Mouse (Mus musculus) midbrain, embryonic 14.5 days (tissue): ENCODE results near the gene Nipal1. TPM values are rescaled to one million over a fixed set of nuclear protein-coding genes. Genes with fewer than 3 reads are reported as not detected.

ENCODE experiments used
- ATAC-seq: fragments of 200-750 bp; cut with Nextera tagmentation; 2 replicates; pipeline ENCODE4 v1.8.0; 2017; ENCODE audit warnings: moderate number of reproducible peaks, moderate library complexity; ENCODE audit not compliant: low FRiP score, low TSS enrichment
- DNase-seq: peaks from one replicate; pipeline ENCODE4 v3.0.0-alpha.2; 2015
- H3K27ac ChIP-seq: fragments of 300-500 bp; sonication (generic); replicated peaks from 2 replicates; pipeline ENCODE4 v1.5.1; 2014; ENCODE audit warnings: mild to moderate bottlenecking, low read depth, low read length, moderate library complexity
- H3K27me3 ChIP-seq: fragments of 300-500 bp; sonication (generic); 2 replicates; pipeline ENCODE4 v1.6.1; 2014; ENCODE audit warnings: low read length, control low read depth, mixed read lengths; ENCODE audit not compliant: control insufficient read depth, insufficient read depth
- H3K36me3 ChIP-seq: fragments of 300-500 bp; sonication (generic); 2 replicates; pipeline ENCODE4 v1.6.1; 2014; ENCODE audit warnings: low read length, control low read depth; ENCODE audit not compliant: control insufficient read depth, insufficient read depth
- H3K4me1 ChIP-seq: fragments of 300-500 bp; sonication (generic); 2 replicates; pipeline ENCODE4 v1.6.1; 2014; ENCODE audit warnings: mild to moderate bottlenecking, antibody characterized with exemption, low read length, control low read depth; ENCODE audit not compliant: control insufficient read depth, insufficient read depth
- H3K4me2 ChIP-seq: fragments of 300-500 bp; sonication (generic); 2 replicates; pipeline ENCODE4 v1.6.1; 2014; ENCODE audit warnings: mild to moderate bottlenecking, low read length, moderate library complexity
- H3K4me3 ChIP-seq: fragments of 300-500 bp; sonication (generic); replicated peaks from 2 replicates; pipeline ENCODE4 v1.5.1; 2014; ENCODE audit warnings: low read depth, low read length
- H3K9ac ChIP-seq: fragments of 300-500 bp; sonication (generic); replicated peaks from 2 replicates; pipeline ENCODE4 v1.6.1; 2014; ENCODE audit warnings: mild to moderate bottlenecking, low read length, moderate library complexity
- H3K9me3 ChIP-seq: fragments of 300-500 bp; sonication (generic); 2 replicates; pipeline ENCODE4 v1.6.1; 2016; ENCODE audit warnings: low read length, control low read depth, mixed read lengths; ENCODE audit not compliant: control insufficient read depth
- WGBS: fragments of 180-500 bp; shearing (Covaris S2); extraction: QIAGEN DNeasy Blood & Tissue Kit; methylation state at CpG from one replicate; pipeline ENCODE4 v1.1.7; 2014; 5-methylcytosine and 5-hydroxymethylcytosine counted together
- polyA plus RNA-seq: library from polyadenylated mRNA; unstranded; fragments of >200 nt; fragmentation: Nextera tagmentation; extraction: Ambion mirVana; gene quantifications from 2 replicates; pipeline ENCODE4 v1.2.1, GENCODE M21; 2014

The Nipal1 gene
- polyA plus RNA-seq, 1 experiment from 2014 or later, result 1.6 TPM

DNA sequence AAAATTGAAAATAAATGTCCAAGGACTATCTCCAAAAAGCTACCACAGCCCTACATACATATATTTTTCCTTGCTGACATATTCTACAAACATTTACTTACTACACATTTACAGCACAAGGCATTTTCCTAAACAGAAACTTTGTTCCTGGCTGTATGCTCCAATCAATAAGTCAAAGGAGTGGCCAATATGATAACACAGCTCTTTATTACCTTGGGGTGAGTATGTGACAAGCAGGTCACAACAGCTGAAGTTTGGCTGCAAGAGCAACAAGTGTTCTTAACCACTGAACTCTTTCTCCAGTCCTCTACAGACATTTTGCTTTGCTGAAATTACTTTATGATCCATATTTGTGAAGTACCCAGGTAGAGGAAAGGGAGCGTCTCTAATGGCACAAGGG lies 7.5 kb upstream of the Nipal1 start:
- no peak for DNase-seq
- Histone ChIP-seq H3K4me2 (no peak overlapping the region), H3K9ac (no peak overlapping the region), H3K4me1 (no peaks in the 10 kb centered on the region), H3K27ac (no peak overlapping the region), H3K36me3 (no peaks in the 10 kb centered on the region), H3K4me3 (no peak overlapping the region), H3K9me3 (no peaks in the 10 kb centered on the region), H3K27me3 (no peaks in the 10 kb centered on the region)
- WGBS, result 88% methylated on average over 1 of the region's 1 CpGs
- ATAC-seq, result no peak

DNA sequence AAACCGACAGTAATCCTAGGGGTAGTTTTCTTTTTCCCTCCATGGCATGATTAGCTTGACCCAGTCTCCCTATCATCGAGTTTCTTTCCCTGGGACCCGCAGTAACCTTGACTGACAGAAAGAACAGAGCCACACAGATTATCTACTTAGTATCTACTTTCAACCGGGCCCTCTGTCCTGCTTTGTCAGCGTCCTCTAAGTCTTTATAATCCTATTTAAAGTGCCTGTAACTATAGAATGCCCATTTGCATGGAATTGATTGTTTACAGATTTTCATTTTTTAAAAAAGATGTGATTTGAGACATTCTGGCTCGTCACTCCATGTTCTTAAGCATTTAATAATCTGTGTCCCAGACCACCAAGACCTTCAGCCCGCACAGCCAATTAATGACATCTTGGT lies 3.9 kb upstream of the Nipal1 start:
- WGBS, result 37% methylated on average over 7 of the region's 7 CpGs
- H3K27ac ChIP-seq, result no peak overlapping the region
- no peak overlapping the region for H3K4me2 ChIP-seq
- no peak overlapping the region for H3K9ac ChIP-seq
- H3K36me3 ChIP-seq, result no peaks in the 10 kb centered on the region
- H3K4me1 ChIP-seq, result no peaks in the 10 kb centered on the region; the same call in 1 of the 2 replicates
- no peak for ATAC-seq
- no peak overlapping the region for H3K4me3 ChIP-seq
- H3K9me3 ChIP-seq, result no peaks in the 10 kb centered on the region
- DNase-seq, result no peak
- peaks cover 9% of the 10 kb centered on the region; the same call in 1 of the 2 replicates for H3K27me3 ChIP-seq

DNA sequence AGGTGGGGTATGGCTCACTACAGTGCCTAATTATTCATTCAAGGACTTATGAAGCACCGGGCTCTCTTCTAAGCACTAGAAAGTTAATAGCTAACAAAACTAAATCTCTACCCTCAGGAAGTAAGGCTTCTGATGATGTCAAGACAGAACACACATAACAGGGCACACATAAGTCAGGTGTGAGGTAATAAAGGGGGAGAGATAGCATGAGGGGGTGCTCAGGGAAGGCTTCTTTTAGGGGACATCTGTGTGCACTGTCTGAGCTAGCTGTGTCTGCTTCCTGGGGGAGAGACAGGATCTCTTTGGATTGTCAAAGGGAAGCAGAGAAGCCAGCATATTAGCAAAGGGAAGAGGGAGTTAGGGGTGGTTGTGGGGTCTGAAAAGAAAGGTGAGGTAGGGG lies 3.4 kb upstream of the Nipal1 start, which contains the start of gene Cnga1:
Cnga1 (minus strand) TSS at position 101 of the 400 bp plus-strand sequence.
- Histone ChIP-seq H3K36me3 (no peaks in the 10 kb centered on the region), H3K4me2 (no peak within 1 kb of the TSS), H3K4me3 (no peak within 1 kb of the TSS), H3K4me1 (no peaks in the 10 kb centered on the region; the same call in 1 of the 2 replicates), H3K9ac (no peak within 1 kb of the TSS), H3K27me3 (peaks cover 9% of the 10 kb centered on the region; the same call in 1 of the 2 replicates), H3K9me3 (no peaks in the 10 kb centered on the region), H3K27ac (no peak within 1 kb of the TSS)
- WGBS, result 83% methylated on average over 1 of the region's 1 CpGs
- no peak for DNase-seq
- no peak for ATAC-seq

DNA sequence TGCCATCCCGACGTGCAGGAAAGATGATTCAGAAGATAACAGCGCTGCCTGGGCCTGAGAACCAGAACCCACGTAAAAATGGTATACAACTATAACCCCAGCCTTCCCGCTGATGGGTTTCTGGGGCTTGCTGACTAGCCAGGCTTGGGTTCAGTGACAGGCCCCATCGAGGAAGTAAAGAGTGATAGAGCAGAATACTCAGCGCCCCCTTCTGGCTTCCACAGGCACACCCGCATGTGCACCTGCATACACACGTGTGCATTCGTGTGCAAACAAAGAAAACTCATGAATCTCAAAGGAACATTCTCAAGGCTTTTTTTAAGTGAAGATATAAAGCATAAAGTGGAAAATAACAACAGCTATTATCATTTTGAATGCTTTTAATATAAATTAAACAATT lies 1.5 kb upstream of the Nipal1 start:
- 37% methylated on average over 10 of the region's 10 CpGs for WGBS
- no peak for DNase-seq
- no peak overlapping the region for H3K27ac ChIP-seq
- no peak overlapping the region for H3K9ac ChIP-seq
- no peak for ATAC-seq
- H3K4me1 ChIP-seq, result no peaks in the 10 kb centered on the region; the same call in 1 of the 2 replicates
- H3K4me3 ChIP-seq, result no peak overlapping the region
- no peak overlapping the region for H3K4me2 ChIP-seq
- H3K36me3 ChIP-seq, result no peaks in the 10 kb centered on the region
- no peaks in the 10 kb centered on the region for H3K9me3 ChIP-seq
- peaks cover 9% of the 10 kb centered on the region; the same call in 1 of the 2 replicates for H3K27me3 ChIP-seq

DNA sequence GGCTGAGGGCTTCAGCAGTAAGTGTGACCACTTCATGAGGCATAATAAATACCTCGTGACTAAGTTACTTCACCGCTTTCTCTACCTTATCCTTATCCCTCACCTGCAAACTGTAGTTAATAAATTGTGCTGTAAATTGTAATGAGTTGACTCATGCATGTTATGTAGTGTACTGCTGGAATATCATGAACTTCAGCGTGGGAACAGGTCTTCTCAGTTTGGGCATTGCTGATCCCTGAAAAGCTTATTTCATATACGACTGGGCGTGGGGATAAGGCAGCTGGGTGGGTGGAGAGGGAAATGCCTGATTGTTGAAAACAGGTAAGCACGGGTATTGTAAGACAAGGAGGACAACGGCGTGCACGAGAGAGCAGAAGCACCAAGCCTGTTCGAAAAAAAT lies 599 bp upstream of the Nipal1 start:
- Histone ChIP-seq H3K27me3 (peaks cover 9% of the 10 kb centered on the region; the same call in 1 of the 2 replicates), H3K9ac (peak overlapping the region; percentile 37; the same call in 1 of the 2 replicates), H3K9me3 (no peaks in the 10 kb centered on the region), H3K4me1 (no peaks in the 10 kb centered on the region; the same call in 1 of the 2 replicates), H3K36me3 (no peaks in the 10 kb centered on the region), H3K27ac (no peak overlapping the region), H3K4me2 (peak overlapping the region; percentile 78), H3K4me3 (peak overlapping the region; percentile 48)
- DNase-seq, result no peak
- whole genome bisulfite sequencing, result 29% methylated on average over 10 of the region's 10 CpGs
- ATAC-seq, result peak; percentile 21; the same call in 1 of the 2 replicates

DNA sequence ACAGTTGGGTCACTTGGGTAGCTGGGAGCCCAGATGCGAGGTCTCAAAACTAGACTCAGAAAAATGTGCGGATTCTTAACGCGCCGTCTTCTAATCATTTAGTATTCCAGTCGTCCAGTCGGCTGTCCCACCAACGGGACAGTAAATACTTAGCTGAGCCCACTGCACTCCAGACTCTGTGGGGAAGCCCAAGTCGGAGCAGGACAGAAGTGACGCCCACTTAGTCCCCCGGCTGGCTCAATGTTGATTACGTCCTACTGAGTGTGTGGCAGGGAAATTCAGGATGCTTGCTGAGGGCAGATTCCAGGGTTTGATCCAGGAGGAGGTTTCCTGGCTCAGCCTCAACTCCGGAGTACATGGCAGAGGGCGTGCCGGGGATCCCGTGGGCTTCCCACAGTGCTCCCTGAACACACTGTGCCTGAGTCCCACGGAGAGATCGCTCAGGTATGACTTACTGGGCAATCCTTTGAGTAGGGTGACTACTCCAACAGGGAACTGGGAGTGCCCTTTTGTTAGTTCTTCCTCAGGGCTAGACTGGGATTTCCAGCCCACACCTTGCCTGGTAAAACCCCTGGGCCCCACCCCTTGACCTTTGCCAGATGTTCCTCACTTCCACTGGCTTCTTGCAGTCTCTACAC lies 482 bp downstream of the Nipal1 start:
- Histone ChIP-seq H3K4me3 (peak overlapping the region; percentile 48), H3K27ac (no peak overlapping the region), H3K9me3 (no peaks in the 10 kb centered on the region), H3K27me3 (peaks cover 9% of the 10 kb centered on the region; the same call in 1 of the 2 replicates), H3K36me3 (no peaks in the 10 kb centered on the region), H3K4me2 (peak overlapping the region; percentile 78), H3K4me1 (no peaks in the 10 kb centered on the region; the same call in 1 of the 2 replicates), H3K9ac (peak overlapping the region; percentile 37)
- 8% methylated on average over 18 of the region's 18 CpGs for whole genome bisulfite sequencing
- DNase-seq, result no peak
- ATAC-seq, result 0 out of 2 replicates have a peak, but pooled peaks have one; percentile 43

DNA sequence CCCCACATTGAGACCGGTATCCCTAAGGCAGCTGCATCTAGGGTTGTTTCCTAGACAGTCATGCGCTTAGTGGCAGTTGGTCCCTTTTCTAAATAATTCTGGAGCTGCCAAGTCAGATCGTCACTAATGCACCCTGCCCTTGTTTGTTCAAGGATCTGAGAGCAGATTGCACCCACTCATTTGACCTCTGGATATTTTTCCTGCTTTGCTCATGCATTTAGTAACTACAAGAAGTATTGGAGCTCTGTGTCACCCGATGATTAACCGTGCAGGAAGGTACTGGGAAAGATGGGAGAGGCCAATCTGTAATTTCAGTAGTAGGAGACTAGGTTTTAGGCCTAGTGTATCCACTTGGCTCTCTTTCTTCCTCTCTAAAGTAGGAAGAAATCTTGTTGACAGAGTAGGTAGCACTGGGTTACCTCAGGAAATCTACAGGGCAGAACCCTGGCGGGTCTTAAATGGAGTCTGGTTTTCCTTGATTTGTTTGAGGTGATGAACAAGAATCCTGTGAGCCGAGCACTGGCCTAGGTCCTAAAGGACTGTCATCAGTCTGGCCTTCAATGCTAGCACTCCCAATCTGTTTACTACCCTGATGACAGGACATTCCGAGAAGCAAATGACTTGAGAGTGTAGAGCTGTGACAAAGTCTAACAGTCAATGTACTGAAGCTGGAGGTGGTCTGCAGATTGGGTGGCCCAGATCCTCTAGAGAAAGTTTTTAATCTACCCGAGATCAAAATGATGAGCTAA lies 1.6 kb downstream of the Nipal1 start:
- H3K4me1 ChIP-seq, result no peaks in the 10 kb centered on the region; the same call in 1 of the 2 replicates
- no peak overlapping the region for H3K27ac ChIP-seq
- H3K4me2 ChIP-seq, result no peak overlapping the region
- H3K9ac ChIP-seq, result no peak overlapping the region
- DNase-seq (no peak), ATAC-seq (no peak)
- no peaks in the 10 kb centered on the region for H3K36me3 ChIP-seq
- H3K27me3 ChIP-seq, result peaks cover 9% of the 10 kb centered on the region; the same call in 1 of the 2 replicates
- WGBS, result 87% methylated on average over 9 of the region's 9 CpGs
- H3K4me3 ChIP-seq, result no peak overlapping the region
- no peaks in the 10 kb centered on the region for H3K9me3 ChIP-seq

DNA sequence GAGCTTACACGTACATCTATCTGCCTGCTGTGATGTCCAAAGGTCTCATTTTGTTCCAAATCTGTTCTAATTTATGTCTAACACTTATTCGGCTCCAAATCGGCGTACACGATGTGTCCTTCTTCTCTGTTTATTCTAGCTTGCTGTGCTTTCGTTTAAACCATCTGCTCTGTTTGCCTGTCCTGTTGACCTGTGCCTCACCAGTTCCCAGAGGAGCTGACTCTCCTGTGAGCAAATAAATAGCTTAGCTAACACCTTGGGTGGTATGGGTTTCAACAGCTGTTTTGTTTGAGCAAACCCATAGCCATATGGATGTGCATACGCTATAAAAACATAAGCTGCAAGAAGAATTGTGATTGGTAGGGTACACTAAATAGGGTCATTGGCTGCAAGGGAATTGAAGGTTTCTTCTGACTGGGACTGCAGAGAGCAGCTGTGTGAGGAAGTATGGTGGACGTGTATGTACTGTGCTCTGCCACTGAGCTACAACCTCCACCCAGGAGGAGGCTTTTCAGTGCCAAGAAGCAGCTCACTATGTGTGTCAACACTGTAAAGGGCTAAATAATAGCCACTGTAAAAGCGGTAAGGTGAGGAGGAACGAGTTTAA lies 5.6 kb downstream of the Nipal1 start:
- Histone ChIP-seq H3K36me3 (no peaks in the 10 kb centered on the region), H3K27ac (no peak overlapping the region), H3K9ac (no peak overlapping the region), H3K4me1 (no peaks in the 10 kb centered on the region), H3K4me3 (no peak overlapping the region), H3K9me3 (no peaks in the 10 kb centered on the region), H3K27me3 (no peaks in the 10 kb centered on the region; the same call in 1 of the 2 replicates), H3K4me2 (no peak overlapping the region)
- 73% methylated on average over 10 of the region's 10 CpGs for WGBS
- DNase-seq (no peak), ATAC-seq (no peak)
